Mouse (Mus musculus): ENCODE results near the gene Hilpda.

Hilpda gene

DNA sequence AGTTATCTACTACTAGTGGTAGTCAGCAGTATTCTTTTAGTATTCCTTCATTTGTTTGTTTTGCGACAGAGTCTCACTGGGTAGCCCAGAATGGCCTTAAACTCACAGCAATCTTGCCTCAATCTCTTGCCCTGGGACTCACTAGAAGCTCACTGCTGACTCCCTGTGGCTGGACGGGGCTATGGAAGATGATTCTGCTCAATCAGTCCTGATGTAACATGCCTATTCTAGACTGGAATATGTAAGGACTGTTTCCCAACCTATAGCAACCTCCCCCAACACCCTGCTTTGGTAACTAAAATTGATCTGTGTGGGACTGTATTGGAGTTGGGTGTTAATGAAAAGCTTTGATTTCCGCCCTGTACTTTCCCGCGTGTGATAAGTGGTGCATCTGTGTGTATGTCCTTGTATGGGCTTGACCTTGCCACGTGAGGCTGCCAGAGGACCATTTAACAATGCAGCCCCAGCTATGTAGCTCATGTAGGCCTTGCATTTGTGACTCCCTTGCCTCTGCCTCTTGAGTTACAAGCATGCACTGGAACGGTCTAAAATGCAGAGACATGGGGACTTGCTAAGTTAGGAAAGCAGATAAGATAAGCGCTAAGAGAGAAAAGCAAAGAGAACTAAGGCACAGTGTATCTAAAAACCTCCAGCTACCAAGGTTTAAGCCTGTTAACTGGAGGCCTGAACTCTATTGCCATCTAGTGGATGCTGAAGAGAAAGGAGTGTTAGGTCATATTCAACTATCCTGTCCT, 6.4 kb downstream of the Hilpda start:
- peak; percentile 73 for DNase-seq

DNA sequence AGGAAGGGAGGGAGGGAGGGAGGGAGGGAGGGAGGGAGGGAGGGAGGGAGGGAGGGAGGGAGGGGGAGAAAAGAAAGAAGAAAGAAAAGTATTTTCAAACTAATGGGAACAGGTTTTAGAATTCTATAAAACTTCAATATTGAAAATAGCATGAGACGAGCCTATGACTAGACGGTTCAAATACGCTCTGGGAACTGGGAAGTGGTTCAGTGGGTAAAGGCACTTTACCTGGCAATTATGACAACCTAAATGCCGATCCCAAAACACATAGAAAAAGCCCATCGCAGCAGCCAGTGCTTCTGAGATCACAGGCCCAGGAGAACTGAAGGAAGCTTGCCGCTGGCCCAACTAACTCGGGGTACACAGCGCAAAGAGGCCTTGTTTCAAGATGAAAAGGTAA, 7.0 kb downstream of the Hilpda start, which contains the start of gene Fam71f2:
Gene Fam71f2 (plus strand): TSS at position 301 of the 400 bp plus-strand sequence.
- DNase-seq: no peak

DNA sequence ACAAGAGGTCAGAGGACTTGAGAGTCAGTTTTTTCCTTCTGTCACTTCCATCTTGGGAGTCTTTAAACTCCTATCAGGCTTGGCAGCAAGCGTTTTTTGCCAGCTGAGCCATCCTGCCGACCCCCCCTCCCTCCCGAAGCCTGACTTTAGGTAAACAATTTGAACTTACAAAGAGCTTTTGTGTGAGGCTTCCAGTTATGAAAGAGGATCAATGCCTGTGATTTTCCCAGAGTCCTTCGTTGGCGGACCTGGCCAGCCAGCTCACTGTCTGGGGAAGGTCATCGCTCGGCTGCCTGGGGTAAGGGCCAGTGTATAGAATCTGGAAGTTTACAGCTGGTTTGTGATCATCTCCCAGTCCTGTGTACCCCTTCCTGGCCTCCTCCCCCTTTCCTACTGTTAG, 8.4 kb downstream of the Hilpda start:
- DNase-seq: no peak

DNA sequence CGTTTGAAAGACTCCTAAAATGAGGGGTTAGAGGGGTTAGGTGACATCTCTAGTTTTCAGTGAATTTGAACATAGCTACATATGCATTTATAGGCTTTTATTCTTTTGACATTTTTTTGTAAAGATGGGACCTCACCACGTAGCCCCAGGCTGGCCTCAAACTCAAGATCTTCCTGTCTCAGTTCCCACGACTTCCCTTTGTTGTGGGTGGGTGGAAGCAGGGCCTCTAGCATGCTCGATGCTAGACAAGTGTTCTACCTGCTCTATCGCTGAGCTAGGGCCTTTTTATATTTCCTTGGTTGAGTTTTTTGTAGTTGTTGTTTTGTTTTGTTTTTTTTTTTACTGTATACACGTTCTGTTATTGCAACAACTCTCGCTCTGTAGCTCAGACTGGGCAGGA, 14.6 kb downstream of the Hilpda start:
- no peak for DNase-seq

DNA sequence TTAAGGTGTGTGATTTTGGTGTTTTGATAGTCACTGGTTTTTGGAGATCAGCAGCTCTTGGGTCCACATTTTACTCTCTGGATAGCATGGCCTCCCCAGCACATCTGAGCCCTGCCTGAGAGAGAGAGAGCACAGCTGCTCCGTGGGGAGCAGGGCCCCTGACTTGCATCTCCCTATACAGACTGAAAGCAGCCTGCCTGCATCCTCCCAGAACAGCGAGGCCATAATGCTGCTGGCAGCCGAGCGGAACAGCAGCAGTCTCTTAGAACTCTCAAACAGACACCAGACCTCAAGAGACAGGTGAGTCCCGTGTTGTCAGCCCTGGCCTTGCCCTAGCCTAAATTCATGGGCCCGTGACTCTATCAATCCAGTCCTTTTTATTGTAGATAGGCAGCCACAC, 15.2 kb downstream of the Hilpda start:
- DNase-seq: no peak

DNA sequence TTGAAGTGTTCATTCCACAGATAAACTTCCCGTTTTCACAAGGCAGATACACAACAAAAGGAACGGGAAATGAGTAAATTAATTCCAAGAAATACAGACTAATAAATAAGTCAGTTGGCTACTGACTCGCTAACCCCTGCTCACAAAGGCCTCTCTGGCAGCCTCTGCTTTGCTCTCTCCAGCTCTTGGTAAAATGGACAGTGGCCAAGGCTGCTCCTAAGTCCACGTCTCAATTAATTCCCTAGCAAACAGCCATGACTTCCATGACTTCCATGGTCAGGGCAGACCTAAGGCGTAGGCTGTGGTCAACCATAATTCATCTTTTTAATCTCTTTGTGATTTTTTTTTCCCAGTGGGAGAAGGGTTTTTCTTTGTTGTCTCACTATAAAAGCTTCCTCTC, 15.7 kb downstream of the Hilpda start:
- no peak for DNase-seq

DNA sequence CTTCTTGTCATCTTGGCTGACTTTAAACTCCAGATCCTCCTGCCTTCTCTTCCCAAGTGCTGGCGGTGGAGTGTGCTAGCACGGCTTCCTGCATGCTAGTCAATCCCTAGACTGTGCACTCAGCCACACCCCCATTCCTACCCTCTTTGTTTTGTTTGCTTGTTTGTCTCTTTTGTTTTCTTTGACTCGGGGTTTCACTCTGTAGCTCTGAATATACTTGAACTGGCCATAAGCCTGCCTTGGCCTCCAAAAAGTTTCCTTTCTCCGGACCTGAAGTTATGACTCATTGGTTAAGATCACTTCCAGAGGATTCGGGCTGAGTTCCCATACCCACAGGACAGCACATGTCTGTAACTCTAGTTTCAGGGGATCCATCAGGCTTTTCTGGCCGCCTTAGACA, 16.4 kb downstream of the Hilpda start:
- no peak for DNase-seq

DNA sequence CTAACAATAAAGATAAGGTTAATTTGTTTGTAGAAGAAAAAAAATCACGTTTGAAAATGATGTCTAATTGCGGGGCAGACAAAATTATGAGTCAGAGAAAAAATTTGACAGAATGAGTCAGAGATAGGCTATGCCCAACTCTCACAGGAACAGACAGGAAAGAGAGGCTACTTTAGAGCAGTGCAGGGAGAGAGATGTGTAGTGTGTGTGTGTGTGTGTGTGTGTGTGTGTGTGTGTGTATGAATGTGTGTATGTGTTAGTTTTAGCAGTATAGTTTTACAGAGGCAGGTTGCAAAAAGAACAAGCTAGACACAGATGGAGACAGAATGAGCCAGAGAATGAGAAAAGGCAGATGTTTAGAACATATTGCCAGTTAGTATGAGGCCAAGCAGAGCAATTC, 26.8 kb downstream of the Hilpda start:
- DNase-seq: no peak

DNA sequence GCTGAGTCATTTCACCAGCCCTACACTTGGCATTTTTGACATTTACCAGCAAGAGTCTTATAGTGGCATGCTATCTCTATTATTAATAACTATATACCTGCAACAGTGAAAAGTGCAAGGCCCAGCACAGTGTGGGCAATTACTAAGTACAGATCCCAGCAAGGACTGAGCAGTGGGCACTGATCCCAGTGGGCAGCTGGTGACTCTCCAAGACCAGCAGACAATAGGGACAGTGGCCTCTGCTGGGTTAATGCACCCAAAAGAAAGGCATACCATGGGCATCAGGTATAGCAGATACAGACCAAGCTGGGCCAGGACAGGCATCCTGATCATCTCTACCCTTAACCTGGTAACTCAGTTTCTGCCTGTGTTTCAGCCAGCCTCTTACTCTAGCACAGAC, 31.0 kb downstream of the Hilpda start:
- DNase-seq: no peak

DNA sequence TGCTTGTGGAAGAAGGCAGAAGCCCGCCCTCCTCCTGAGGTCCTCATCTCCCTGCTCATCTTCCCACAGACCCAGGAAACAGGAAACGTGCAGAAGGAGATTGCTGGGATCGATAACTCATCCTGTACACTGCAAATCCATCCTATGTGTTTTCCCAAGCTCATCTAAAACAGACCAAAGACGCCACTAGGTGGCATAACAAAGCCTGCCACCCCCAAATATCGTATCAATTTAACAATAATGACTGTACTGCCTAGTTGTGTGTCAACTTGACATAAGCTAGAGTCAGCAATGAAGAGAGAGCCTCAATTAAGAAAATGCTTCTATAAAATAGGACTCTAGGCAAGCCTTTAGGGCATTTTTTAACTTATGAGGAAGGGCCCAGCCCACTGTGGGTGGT, 31.4 kb downstream of the Hilpda start:
- DNase-seq: no peak

DNA sequence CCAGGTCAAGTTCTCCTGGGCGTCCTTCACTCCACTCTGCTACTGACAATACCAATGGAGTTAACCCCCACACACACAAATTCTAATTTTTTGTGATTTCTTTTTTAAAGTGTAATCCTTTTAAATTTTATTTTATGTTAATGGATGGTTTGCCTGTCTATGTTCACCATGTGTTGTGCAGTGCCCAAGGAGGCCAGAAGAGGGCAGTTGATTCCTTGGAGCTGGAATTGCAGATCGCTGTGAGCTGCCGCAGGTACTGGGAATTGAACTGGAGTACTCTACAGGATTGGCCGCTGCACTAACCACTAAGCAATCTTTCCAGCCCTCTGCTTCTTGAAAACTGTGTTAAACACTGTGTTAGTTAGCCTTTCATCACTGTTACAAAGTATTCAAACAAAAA, 33.2 kb downstream of the Hilpda start:
- DNase-seq: no peak

DNA sequence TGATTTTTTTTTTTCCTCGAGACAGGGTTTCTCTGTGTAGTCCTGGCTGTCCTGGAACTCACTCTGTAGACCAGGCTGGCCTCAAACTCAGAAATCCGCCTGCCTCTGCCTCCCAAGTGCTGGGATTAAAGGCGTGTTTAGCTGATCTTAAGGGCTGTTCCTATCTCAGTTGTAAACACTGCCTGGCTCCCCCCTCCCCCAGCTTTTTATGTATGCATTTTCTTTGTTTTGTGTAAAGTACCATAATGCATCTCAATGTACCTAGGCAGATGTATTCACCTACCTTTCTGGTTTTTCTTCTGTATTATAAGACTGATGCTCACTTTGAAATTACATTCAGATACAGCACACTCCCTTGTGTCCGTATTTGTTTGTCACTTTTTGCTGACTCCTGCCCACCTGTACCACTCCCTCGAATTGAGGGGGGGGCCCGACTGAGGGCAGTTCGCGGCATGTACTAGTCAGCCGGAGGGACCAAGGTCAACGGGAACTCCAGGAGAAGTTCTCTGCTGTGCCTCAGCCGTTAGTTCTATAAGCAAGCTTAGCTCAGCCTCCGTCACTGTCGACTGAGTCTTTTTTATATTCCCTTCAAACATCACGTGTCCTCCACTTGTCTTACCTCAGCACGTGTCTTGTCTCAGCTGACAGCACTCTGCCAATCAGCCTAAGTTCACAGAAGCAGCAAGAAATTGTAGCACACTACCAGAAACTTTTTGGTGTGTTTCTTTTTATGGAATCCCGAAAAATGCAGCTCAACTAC, 36.7 kb downstream of the Hilpda start:
- no peak for DNase-seq

DNA sequence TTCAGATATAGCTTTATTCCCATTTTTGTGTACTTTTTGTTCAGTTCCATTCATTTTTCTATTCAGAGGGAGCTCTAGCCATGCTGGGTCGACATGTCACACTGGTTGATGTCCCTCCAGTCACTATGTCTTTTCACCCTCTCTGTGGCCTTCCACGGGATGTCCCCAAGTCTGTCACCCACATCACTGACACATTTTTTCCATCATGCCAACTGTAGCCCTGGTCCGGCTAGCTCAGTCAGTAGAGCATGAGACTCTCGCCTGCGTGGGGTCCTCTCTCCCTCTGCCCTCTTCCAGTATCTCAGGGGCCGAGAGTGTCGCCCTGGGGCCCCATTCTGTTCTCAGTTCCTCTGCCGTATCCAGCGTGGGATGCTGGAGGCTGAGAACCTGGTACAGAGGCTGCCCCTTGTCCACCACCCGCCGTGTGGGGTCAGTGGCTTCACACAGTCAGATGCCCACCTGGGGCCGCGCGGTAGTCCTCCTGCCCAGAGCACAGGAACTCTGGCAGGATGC, 41.5 kb downstream of the Hilpda start:
- DNase-seq: no peak

DNA sequence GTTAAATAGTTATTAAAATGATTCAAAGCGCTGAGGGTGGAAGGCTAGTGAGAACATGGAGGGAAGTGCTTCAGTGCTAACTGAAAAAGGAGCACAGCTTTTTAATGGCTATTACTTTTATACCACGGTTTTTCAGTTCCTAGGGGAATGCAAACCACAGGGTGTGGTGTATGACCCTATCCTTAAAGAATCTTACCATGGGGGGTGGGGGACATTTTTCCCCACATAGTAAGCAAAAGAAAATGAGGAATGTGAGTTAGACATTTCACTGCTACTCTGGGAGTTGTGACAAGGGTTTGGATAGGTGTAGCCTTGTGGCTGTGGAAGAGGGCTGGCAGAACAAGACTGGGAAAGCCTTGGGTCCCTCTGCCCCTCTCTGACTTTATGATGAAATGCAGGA, 45.0 kb downstream of the Hilpda start:
- no peak for DNase-seq

DNA sequence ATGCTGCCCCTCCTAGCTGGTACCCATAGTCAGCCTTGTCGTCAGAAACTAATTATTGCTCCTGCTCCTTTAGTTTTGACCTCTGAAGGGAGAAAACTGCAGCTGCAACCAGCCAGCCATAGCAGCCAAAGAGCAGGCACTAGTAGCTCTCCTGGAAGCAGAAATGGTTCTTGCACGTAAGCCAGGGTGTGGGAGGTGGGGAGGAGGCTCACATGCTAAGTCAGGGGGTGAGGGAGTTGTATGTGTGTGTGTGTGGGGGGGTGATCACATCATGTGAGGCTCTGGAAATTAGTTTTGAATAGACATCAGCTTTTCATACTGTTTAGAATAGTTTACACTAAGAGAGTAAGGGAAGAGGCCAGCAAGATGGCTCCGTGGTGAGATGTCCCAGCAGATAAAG, 45.7 kb downstream of the Hilpda start:
- DNase-seq: no peak

DNA sequence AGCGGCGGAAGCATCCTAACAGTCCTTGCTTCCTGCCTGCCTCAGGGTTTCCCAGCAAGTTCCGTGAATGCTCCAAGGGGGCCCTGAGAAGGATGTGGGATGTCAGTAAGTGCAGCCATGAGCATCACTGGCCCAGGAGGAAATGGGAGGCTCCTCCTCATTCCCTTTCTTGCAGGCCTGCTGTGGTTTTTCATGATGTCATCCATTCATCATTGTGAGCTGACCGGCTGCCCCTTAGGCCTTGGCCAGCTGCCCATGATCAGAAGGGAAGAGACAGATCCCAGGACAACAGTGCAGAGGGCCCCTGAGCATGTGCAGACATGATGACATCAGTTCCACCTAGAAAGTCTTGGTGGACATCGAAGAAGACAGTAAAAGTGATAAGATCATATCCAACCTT, 46.6 kb downstream of the Hilpda start, which contains the start of gene Fam71f1:
Gene Fam71f1 (plus strand): TSS at position 262 of the 400 bp plus-strand sequence.
- DNase-seq: no peak

DNA sequence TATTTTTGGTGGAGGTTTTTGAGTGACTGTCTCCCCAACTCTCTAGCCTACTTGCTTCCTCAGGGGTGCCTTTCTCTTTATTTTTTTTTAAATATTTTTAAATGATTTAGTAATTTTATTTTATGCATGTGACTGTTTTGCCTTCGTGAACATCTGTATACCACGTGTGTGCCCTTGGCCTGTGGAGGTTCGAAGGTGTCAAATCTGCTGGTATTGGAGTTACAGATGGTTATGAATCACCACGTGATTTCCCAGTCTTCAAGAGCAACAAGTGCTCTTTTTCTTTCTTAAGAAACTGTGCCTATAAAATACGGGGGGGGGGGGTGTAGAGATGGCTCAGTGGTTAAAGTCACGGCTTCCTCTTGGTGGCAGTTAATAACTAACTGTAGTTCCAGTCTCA, 49.3 kb downstream of the Hilpda start:
- DNase-seq: no peak

DNA sequence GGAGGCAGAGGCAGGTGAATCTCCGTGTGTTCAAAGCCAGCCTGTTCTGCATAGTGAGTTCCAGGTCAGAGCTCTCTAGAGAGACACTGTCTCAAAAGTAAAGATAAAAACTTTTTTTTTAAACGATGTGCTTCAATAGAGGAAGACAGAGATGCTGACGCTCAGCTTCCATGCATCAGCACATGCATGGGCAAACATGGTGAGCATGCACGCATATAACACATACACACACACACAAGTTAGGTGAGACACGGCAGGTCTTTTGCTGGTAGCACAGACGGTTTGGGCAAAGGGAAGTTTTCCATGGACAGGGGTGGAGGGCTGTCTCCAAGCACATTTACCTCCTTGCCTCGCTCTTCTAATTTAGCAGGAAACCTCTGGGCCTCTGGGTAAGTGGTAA, 49.9 kb downstream of the Hilpda start:
- DNase-seq: no peak

DNA sequence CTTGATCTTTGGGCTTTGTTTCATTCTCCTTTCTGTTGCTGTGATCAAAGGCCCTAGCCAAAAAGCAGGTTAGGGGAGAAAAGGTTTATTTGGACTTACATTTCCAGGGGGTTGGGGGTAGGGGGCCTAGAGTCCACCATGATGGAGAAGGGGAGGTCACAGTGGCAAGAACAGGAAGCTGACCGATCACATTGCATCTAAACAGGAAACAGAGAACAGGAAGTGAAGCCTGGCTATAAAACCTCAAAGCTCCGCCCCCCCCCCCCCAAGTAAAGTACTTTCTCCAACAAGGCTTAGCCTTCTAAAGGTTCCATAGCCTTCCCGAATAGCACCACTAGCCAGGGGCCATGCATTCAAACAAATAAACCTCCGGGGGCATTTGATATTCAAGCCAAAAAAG, 50.4 kb downstream of the Hilpda start:
- DNase-seq: no peak

Measured in cerebellum, adult 9-10 months (tissue).